Mouse (Mus musculus) embryo, embryonic 11.5 days (tissue): ENCODE measurements around the gene BC035044.
"Not testable (repeated sequence)": the region's sequence is repeated elsewhere in the genome, so short reads cannot be mapped to it uniquely, and the experiment has no call there.

Source experiments
- DNase-seq: peaks from one replicate; pipeline ENCODE4 v3.0.0-alpha.2; 2012; ENCODE audit warnings: low read depth, low spot score

The BC035044 gene

GRCm38 (mm10) chr6:128850671-128851070 is 40.3 kb downstream of the BC035044 start:
- no peak for DNase-seq

GRCm38 (mm10) chr6:128849902-128850301 is 41.0 kb downstream of the BC035044 start:
- DNase-seq, result peak; percentile 39

GRCm38 (mm10) chr6:128847401-128847800 is 43.5 kb downstream of the BC035044 start:
- DNase-seq, result no peak

DNA sequence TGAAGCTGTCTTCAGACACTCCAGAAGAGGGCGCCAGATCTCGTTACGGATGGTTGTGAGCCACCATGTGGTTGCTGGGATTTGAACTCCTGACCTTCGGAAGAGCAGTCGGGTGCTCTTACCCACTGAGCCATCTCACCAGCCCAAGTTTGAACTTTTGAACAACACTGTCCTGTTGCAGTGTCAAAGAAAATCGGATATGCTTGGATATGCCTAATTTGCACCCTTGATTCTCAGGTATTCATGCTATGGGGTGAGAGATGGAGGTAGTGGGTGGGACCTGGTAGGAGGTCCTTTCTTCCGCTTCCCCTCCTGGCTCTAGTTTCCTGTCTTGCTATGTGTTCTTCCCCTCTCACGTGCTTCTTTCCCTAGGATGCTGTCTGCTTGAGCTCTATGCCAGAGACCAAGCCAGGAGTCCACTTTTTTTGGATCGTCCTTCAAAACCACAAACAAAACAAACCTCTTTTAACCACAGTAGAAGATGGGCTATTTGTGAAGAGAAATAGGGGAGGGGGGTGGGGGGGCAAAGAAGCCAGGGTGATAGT is 44.9 kb downstream of the BC035044 start:
- DNase-seq, result no peak

DNA sequence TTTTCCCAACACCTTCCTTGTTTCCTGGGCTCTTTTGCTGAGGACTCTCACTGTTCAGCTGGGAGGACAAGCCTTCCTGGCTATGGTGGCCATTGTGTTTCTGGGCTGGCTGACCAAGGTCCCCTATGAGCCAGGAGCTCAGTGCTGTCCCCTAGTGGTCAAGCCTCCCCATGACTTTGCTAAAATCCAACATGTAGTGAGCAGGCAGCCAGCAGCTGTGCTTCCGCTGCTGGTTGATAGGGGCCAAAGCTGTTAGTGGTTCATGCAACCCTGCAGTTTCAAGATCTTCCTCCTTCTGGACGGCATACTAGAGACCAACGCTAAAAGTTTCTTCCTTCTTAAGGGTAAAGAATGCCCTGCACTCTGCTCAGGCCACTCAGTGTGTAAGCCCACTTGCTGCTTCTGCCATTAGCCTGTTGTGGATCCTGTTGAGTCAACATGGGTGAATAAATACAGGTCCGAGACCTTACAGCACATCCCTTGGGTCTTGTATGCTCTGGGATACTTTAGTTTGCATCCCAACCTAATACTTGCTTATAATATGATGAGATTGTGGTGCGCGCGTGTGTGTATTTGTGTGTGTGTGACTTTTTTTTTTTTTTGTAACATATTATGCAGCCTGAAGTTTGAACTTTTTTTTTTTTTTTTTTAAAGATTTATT is 45.5 kb downstream of the BC035044 start:
- peak; percentile 88 for DNase-seq

GRCm38 (mm10) chr6:128844586-128845080 is 46.3 kb downstream of the BC035044 start:
- no peak for DNase-seq

GRCm38 (mm10) chr6:128844131-128844530 is 46.8 kb downstream of the BC035044 start:
- no peak for DNase-seq

GRCm38 (mm10) chr6:128843479-128843992 is 47.4 kb downstream of the BC035044 start:
- DNase-seq, result peak; percentile 36

DNA sequence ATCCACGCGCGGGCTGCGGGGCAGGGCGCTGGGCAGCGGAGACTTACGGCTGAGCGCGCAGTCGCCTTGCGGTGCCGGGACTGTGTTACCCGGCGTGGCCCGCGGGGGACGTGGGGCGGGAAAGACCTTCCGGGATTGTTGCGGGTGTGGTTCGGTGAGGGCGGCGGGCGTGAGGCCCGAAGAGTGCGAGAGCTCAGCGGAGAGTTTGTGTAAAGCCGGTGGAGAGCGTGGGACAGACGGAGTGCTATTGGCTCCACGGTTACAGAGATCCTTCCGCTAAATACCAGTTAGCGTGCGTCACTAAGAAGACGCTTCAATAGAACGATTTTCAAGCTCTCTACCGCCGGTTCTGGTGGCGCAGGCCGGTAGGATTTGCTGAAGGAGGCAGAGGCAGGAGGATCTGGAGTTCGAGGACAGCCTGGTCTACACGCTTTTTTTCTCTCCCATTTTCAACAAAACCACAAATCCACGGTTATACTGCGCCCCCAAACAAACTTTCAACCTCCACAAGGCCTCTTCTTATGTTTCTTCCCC is 47.9 kb downstream of the BC035044 start:
- DNase-seq, result peak; percentile 92

DNA sequence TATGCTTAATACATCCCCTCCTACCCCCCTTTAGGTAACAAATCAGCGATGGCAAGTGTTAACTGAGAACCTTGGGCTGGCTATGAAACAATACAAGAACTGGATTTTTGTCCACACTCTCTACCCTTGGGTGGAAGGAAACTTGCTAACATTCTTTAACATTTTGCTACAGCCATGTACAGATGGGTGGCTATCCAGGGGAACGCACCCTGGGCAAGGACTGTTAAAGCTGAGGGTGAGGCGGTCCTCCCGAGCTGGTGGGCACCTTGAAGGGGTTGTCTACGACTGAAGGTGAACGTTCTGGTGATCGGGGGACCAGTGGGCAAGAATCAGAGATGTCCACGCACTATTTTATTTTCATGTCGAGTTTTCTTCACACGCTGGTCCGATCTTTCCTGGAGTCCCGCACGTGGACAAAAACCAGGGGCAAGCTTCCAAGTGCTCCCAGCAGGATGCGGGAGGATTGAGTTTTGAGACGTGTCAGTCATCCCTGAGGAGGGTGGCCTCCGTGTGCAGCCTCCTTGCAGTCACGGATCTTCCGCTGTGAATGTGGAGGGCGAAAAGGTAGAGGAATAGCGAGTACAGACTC is 48.5 kb downstream of the BC035044 start:
- no peak for DNase-seq

- DNase-seq, result no peak
These were observed 49.4 kb downstream of the BC035044 start for GRCm38 (mm10) chr6:128841327-128842089.

- DNase-seq, result not testable (repeated sequence)
These were observed 50.3 kb downstream of the BC035044 start for GRCm38 (mm10) chr6:128840669-128841068.

DNA sequence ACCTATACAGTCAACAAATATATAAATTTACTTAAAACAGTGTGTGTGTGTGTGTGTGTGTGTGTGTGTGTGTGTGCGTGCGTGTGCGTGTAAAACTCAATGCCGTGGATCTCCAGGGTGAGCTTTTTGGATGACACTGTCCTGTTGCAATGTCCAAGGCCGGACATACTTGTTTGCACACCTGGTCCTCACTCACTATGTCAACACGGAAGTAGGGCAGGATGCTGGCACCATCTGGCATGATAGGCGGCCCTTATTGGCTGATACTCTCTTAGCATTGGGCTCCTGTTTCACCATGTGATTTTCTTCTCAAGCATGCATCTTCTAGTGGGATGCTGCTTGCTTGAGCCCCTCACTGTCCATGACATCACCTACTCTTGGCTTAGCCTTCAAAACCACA is 51.0 kb downstream of the BC035044 start:
- no peak for DNase-seq

- peak; percentile 81 for DNase-seq
These were observed 51.6 kb downstream of the BC035044 start for GRCm38 (mm10) chr6:128839266-128839771.

- peak; percentile 86 for DNase-seq
These were observed 52.3 kb downstream of the BC035044 start for GRCm38 (mm10) chr6:128838342-128839265.

- DNase-seq, result peak; percentile 42
These were observed 53.2 kb downstream of the BC035044 start for GRCm38 (mm10) chr6:128837454-128838341.

GRCm38 (mm10) chr6:128836955-128837334 is 54.0 kb downstream of the BC035044 start:
- no peak for DNase-seq

GRCm38 (mm10) chr6:128836191-128836954 is 54.6 kb downstream of the BC035044 start:
- no peak for DNase-seq

DNA sequence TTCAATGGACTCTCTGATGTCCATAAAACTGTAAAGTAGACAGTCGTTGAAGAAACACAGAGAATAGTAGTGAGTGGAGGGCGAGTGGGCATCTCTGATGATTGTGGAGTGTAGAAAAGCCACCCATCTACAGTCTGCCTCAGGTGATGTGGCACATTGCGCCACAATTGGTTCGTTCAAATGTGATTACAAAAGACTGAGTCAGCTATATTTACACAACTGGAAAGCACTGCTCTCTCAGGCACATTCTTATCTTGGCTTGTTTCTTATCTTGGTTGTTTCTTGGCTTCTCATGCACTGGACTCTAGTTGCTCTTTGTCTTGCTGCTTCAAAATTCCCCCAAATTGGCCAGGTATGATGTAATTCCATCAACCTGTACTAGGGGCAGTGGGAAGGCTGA is 55.4 kb downstream of the BC035044 start:
- DNase-seq, result no peak
